Mouse (Mus musculus) MEL (cell line): ENCODE data around the gene Tnfsf10.

Experiments used
- CTCF ChIP-seq, 3 experiments: IDR thresholded peaks in 2 of 3; conservative IDR thresholded peaks in 1 of 3; 2 replicates each; pipeline ENCODE4 v1.5.1; 2011 to 2012; ENCODE audit warnings: low read length in 3 of 3, low read depth in 2 of 3, mild to moderate bottlenecking in 2 of 3, improper control_type of control experiment in 1 of 3, inconsistent platforms in 1 of 3, mixed read lengths in 1 of 3, moderate library complexity in 1 of 3; ENCODE audit not compliant: control insufficient read depth in 1 of 3, insufficient read depth in 1 of 3, poor library complexity in 1 of 3, severe bottlenecking in 1 of 3
- EP300 ChIP-seq, 2 experiments: IDR thresholded peaks; 2 replicates each; pipeline ENCODE4 v1.6.1; 2011; ENCODE audit warnings: improper control_type of control experiment in 2 of 2, low read length in 2 of 2, low read depth in 1 of 2, mild to moderate bottlenecking in 1 of 2
- GATA1 ChIP-seq: IDR thresholded peaks from 2 replicates; pipeline ENCODE4 v1.6.1; 2011; ENCODE audit warnings: low read depth, low read length, improper control_type of control experiment
- POLR2A ChIP-seq, 2 experiments: IDR thresholded peaks; 2 replicates each; pipeline ENCODE4 v1.6.1; 2011 to 2012; ENCODE audit warnings: low read length in 2 of 2, mild to moderate bottlenecking in 2 of 2, control low read depth in 1 of 2, improper control_type of control experiment in 1 of 2, low read depth in 1 of 2, moderate library complexity in 1 of 2; ENCODE audit not compliant: control insufficient read depth in 1 of 2, insufficient read depth in 1 of 2, poor library complexity in 1 of 2
- SMC3 ChIP-seq: IDR thresholded peaks from 2 replicates; pipeline ENCODE4 v1.6.1; 2011; ENCODE audit warnings: low read depth, low read length, improper control_type of control experiment
- TBP ChIP-seq: IDR thresholded peaks from 2 replicates; pipeline ENCODE4 v1.8.0; 2011; ENCODE audit warnings: low read depth, low read length, improper control_type of control experiment

DNA sequence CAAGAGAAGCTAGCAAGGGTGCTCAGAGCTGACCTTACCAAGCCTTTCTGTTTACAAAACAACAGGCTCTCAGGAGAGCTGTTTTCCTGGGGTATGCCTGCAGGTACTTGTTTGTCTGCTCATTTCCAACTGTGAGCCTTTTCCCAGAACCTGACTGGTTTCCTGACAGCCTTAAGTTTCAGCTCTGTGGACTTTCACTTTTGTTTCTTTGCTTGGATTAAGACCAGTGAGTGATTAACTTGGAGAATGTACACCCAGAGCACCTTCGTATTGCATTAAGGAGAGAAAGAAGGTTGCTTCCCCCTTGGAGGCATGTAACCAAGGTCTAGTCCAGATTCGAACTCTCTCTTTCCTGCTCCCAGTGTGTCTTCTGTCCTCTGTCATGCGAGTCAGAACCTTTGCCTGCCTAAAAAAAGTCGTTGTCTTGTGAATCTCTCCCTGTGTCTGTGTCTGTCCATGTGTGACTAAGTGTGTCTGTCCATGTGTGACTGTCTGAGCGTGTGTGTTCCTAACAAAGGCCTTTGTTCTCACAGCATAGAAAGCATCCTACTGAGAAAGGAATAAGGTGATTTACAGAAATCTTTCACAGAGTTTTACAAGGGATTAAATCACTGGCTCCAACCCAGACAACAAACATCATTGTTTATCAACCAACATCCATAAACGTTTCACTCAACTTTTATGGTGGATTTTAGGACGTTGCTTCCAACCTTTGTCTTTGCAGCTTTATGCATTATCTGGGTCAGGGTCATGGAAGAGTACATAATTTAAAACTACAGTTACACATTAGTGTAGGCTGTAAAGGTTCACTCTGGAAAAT, 43.7 kb upstream of the Tnfsf10 start:
- TF ChIP-seq SMC3 = no peak
- no peak for TF ChIP-seq POLR2A (IDR thresholded peaks at IDR 0.05; ENCODE audit: control insufficient read depth in 1 of 2, insufficient read depth in 1 of 2, low read depth in 1 of 2, low read length in 2 of 2, poor library complexity in 1 of 2)
- no peak for TF ChIP-seq EP300 (IDR thresholded peaks at IDR 0.05; ENCODE audit: low read depth in 1 of 2, low read length in 2 of 2)
- no peak for TF ChIP-seq GATA1
- no peak for TF ChIP-seq TBP
- TF ChIP-seq CTCF (IDR thresholded peaks at IDR 0.05 in 2 of 3, conservative IDR thresholded peaks at IDR 0.05 in 1 of 3; ENCODE audit: control insufficient read depth in 1 of 3, insufficient read depth in 1 of 3, low read depth in 2 of 3, low read length in 3 of 3, poor library complexity in 1 of 3, severe bottlenecking in 1 of 3) = no peak
